Mouse (Mus musculus) stomach, embryonic 15.5 days (tissue): ENCODE measurements around the gene Dnah6. TPM values are rescaled to one million over a fixed set of nuclear protein-coding genes. Genes with fewer than 3 reads are reported as not detected.

Source experiments
- ATAC-seq: fragments of 200-750 bp; cut with Nextera tagmentation; 2 replicates; pipeline ENCODE4 v1.8.0; 2017; ENCODE audit warnings: low read depth, moderate number of reproducible peaks, moderate TSS enrichment; ENCODE audit not compliant: insufficient read depth, low FRiP score
- H3K27ac ChIP-seq: fragments of 300-500 bp; sonication (generic); 2 replicates; pipeline ENCODE4 v1.5.1; 2015; ENCODE audit warnings: mild to moderate bottlenecking, inconsistent platforms
- H3K27me3 ChIP-seq: fragments of 300-500 bp; sonication (generic); replicated peaks from 2 replicates; pipeline ENCODE4 v1.6.1; 2015; ENCODE audit warnings: inconsistent platforms
- H3K36me3 ChIP-seq: fragments of 300-500 bp; sonication (generic); 2 replicates; pipeline ENCODE4 v1.6.1; 2015; ENCODE audit warnings: inconsistent platforms
- H3K4me1 ChIP-seq: fragments of 300-500 bp; sonication (generic); 2 replicates; pipeline ENCODE4 v1.6.1; 2015; ENCODE audit warnings: inconsistent platforms
- H3K4me2 ChIP-seq: fragments of 300-500 bp; sonication (generic); 2 replicates; pipeline ENCODE4 v1.6.1; 2015; ENCODE audit warnings: mild to moderate bottlenecking, inconsistent platforms
- H3K4me3 ChIP-seq: fragments of 300-500 bp; sonication (generic); replicated peaks from 2 replicates; pipeline ENCODE4 v1.5.1; 2015; ENCODE audit warnings: inconsistent platforms
- H3K9ac ChIP-seq: fragments of 300-500 bp; sonication (generic); 2 replicates; pipeline ENCODE4 v1.6.1; 2015; ENCODE audit warnings: inconsistent platforms
- H3K9me3 ChIP-seq: fragments of 300-500 bp; sonication (generic); 2 replicates; pipeline ENCODE4 v1.6.1; 2016; ENCODE audit warnings: inconsistent platforms
- WGBS: fragments of 180-500 bp; shearing (Covaris S2); methylation state at CpG from one replicate; pipeline ENCODE4 v1.1.7; 2015; 5-methylcytosine and 5-hydroxymethylcytosine counted together
- polyA plus RNA-seq: library from polyadenylated mRNA; unstranded; fragments of >200 nt; fragmentation: Nextera tagmentation; extraction: Ambion mirVana; gene quantifications from 2 replicates; pipeline ENCODE4 v1.2.1, GENCODE M21; 2015

Dnah6 gene
- polyA plus RNA-seq, 1 experiment from 2014 or later = 0.06 TPM

- no peak overlapping the region for H3K9ac ChIP-seq
- no peak overlapping the region for H3K4me2 ChIP-seq
- no peaks in the 10 kb centered on the region for H3K9me3 ChIP-seq
- no peaks in the 10 kb centered on the region for H3K4me1 ChIP-seq
- 44% methylated on average over 3 of the region's 3 CpGs for WGBS
- no peak overlapping the region for H3K27ac ChIP-seq
- no peak overlapping the region for H3K4me3 ChIP-seq
- ATAC-seq = no peak
- no peaks in the 10 kb centered on the region for H3K36me3 ChIP-seq
- H3K27me3 ChIP-seq = no peaks in the 10 kb centered on the region
Observed at GRCm38 (mm10) chr6:73182987-73183386, 38.5 kb downstream of the Dnah6 start.

- Histone ChIP-seq H3K9ac (no peak overlapping the region), H3K36me3 (no peaks in the 10 kb centered on the region), H3K9me3 (no peaks in the 10 kb centered on the region), H3K27ac (no peak overlapping the region), H3K4me3 (no peak overlapping the region), H3K4me2 (no peak overlapping the region), H3K4me1 (no peaks in the 10 kb centered on the region), H3K27me3 (no peaks in the 10 kb centered on the region)
- WGBS = 30% methylated on average over 3 of the region's 3 CpGs
- no peak for ATAC-seq
Observed at GRCm38 (mm10) chr6:73182410-73182809, 39.0 kb downstream of the Dnah6 start.

GRCm38 (mm10) chr6:73182006-73182405 lies 39.4 kb downstream of the Dnah6 start:
- H3K36me3 ChIP-seq = no peaks in the 10 kb centered on the region
- no peak overlapping the region for H3K4me2 ChIP-seq
- WGBS = 62% methylated on average over 4 of the region's 4 CpGs
- no peak overlapping the region for H3K9ac ChIP-seq
- no peaks in the 10 kb centered on the region for H3K9me3 ChIP-seq
- no peak overlapping the region for H3K27ac ChIP-seq
- H3K4me3 ChIP-seq = no peak overlapping the region
- no peak for ATAC-seq
- no peaks in the 10 kb centered on the region for H3K27me3 ChIP-seq
- no peaks in the 10 kb centered on the region for H3K4me1 ChIP-seq

- Histone ChIP-seq H3K9me3 (no peaks in the 10 kb centered on the region), H3K4me3 (no peak overlapping the region), H3K27ac (no peak overlapping the region), H3K27me3 (no peaks in the 10 kb centered on the region), H3K36me3 (no peaks in the 10 kb centered on the region), H3K4me1 (no peaks in the 10 kb centered on the region), H3K4me2 (no peak overlapping the region), H3K9ac (no peak overlapping the region)
- WGBS = 55% methylated on average over 3 of the region's 3 CpGs
- ATAC-seq = no peak
Observed at GRCm38 (mm10) chr6:73175156-73175555, 46.3 kb downstream of the Dnah6 start.

- Histone ChIP-seq H3K4me2 (no peak overlapping the region), H3K9me3 (no peaks in the 10 kb centered on the region), H3K27me3 (no peaks in the 10 kb centered on the region), H3K9ac (no peak overlapping the region), H3K36me3 (no peaks in the 10 kb centered on the region), H3K4me1 (no peaks in the 10 kb centered on the region), H3K4me3 (no peak overlapping the region), H3K27ac (no peak overlapping the region)
- no peak for ATAC-seq
- 75% methylated on average over 3 of the region's 3 CpGs for WGBS
Observed at GRCm38 (mm10) chr6:73167230-73167629, 54.2 kb downstream of the Dnah6 start.

GRCm38 (mm10) chr6:73162958-73163357 lies 58.5 kb downstream of the Dnah6 start:
- no peak overlapping the region for H3K4me2 ChIP-seq

GRCm38 (mm10) chr6:73161338-73161737 lies 60.1 kb downstream of the Dnah6 start:
- no peak for ATAC-seq
- no peak overlapping the region for H3K4me2 ChIP-seq
- H3K4me3 ChIP-seq = no peak overlapping the region
- no peak overlapping the region for H3K9ac ChIP-seq
- no peak overlapping the region for H3K27ac ChIP-seq
- no peaks in the 10 kb centered on the region for H3K36me3 ChIP-seq
- no peaks in the 10 kb centered on the region for H3K9me3 ChIP-seq
- no peaks in the 10 kb centered on the region for H3K27me3 ChIP-seq
- 90% methylated on average over 4 of the region's 4 CpGs for WGBS
- H3K4me1 ChIP-seq = no peaks in the 10 kb centered on the region

More at GRCm38 (mm10) chr6:73162958-73163357, 58.5 kb downstream of the Dnah6 start:
- Histone ChIP-seq H3K36me3 (no peaks in the 10 kb centered on the region), H3K9ac (no peak overlapping the region), H3K4me1 (no peaks in the 10 kb centered on the region), H3K27me3 (no peaks in the 10 kb centered on the region), H3K4me3 (no peak overlapping the region), H3K27ac (no peak overlapping the region), H3K9me3 (no peaks in the 10 kb centered on the region)
- 74% methylated on average over 1 of the region's 1 CpGs for WGBS
- no peak for ATAC-seq

GRCm38 (mm10) chr6:73155455-73155854 lies 66.0 kb downstream of the Dnah6 start:
- Histone ChIP-seq H3K9ac (no peak overlapping the region), H3K9me3 (no peaks in the 10 kb centered on the region), H3K4me2 (no peak overlapping the region), H3K4me1 (no peaks in the 10 kb centered on the region), H3K27me3 (no peaks in the 10 kb centered on the region), H3K27ac (no peak overlapping the region), H3K4me3 (no peak overlapping the region), H3K36me3 (no peaks in the 10 kb centered on the region)
- 74% methylated on average over 2 of the region's 2 CpGs for WGBS
- no peak for ATAC-seq

GRCm38 (mm10) chr6:73153675-73154074 lies 67.8 kb downstream of the Dnah6 start:
- H3K9me3 ChIP-seq = no peaks in the 10 kb centered on the region
- H3K4me1 ChIP-seq = no peaks in the 10 kb centered on the region
- no peak overlapping the region for H3K9ac ChIP-seq
- no peak overlapping the region for H3K27ac ChIP-seq
- H3K36me3 ChIP-seq = no peaks in the 10 kb centered on the region
- H3K4me3 ChIP-seq = no peak overlapping the region
- no peak overlapping the region for H3K4me2 ChIP-seq
- no peaks in the 10 kb centered on the region for H3K27me3 ChIP-seq
- ATAC-seq = peak; percentile 60; the same call in 1 of the 2 replicates
- WGBS = 0% methylated on average over 1 of the region's 1 CpGs

GRCm38 (mm10) chr6:73143403-73143802 lies 78.0 kb downstream of the Dnah6 start:
- no peak overlapping the region for H3K9ac ChIP-seq
- no peak for ATAC-seq

GRCm38 (mm10) chr6:73142776-73143175 lies 78.7 kb downstream of the Dnah6 start:
- Histone ChIP-seq H3K4me3 (no peak overlapping the region), H3K9me3 (no peaks in the 10 kb centered on the region), H3K36me3 (no peaks in the 10 kb centered on the region), H3K27ac (no peak overlapping the region), H3K4me1 (no peaks in the 10 kb centered on the region), H3K27me3 (no peaks in the 10 kb centered on the region), H3K9ac (no peak overlapping the region), H3K4me2 (no peak overlapping the region)
- ATAC-seq = no peak
- WGBS = 85% methylated on average over 4 of the region's 4 CpGs

More at GRCm38 (mm10) chr6:73143403-73143802, 78.0 kb downstream of the Dnah6 start:
- H3K4me3 ChIP-seq = no peak overlapping the region
- no peaks in the 10 kb centered on the region for H3K4me1 ChIP-seq
- no peak overlapping the region for H3K4me2 ChIP-seq
- H3K27ac ChIP-seq = no peak overlapping the region
- WGBS = 90% methylated on average over 7 of the region's 7 CpGs
- no peaks in the 10 kb centered on the region for H3K9me3 ChIP-seq
- no peaks in the 10 kb centered on the region for H3K27me3 ChIP-seq
- no peaks in the 10 kb centered on the region for H3K36me3 ChIP-seq

- no peaks in the 10 kb centered on the region for H3K27me3 ChIP-seq
- no peaks in the 10 kb centered on the region for H3K9me3 ChIP-seq
- WGBS = 72% methylated on average over 3 of the region's 3 CpGs
- ATAC-seq = no peak
- no peak overlapping the region for H3K4me3 ChIP-seq
- H3K27ac ChIP-seq = no peak overlapping the region
- no peak overlapping the region for H3K9ac ChIP-seq
- no peaks in the 10 kb centered on the region for H3K36me3 ChIP-seq
- no peak overlapping the region for H3K4me2 ChIP-seq
- no peaks in the 10 kb centered on the region for H3K4me1 ChIP-seq
Observed at GRCm38 (mm10) chr6:73140836-73141235, 80.6 kb downstream of the Dnah6 start.

- Histone ChIP-seq H3K9me3 (no peaks in the 10 kb centered on the region), H3K4me3 (no peak overlapping the region), H3K27me3 (no peaks in the 10 kb centered on the region), H3K27ac (no peak overlapping the region), H3K9ac (no peak overlapping the region), H3K4me1 (no peaks in the 10 kb centered on the region), H3K4me2 (no peak overlapping the region), H3K36me3 (no peaks in the 10 kb centered on the region)
- WGBS = 45% methylated on average over 5 of the region's 5 CpGs
- ATAC-seq = no peak
Observed at GRCm38 (mm10) chr6:73132784-73133183, 88.7 kb downstream of the Dnah6 start.
